Mouse (Mus musculus): Measurements from ENCODE around the gene Elp6.
"Not testable (repeated sequence)": the region's sequence is repeated elsewhere in the genome, so short reads cannot be mapped to it uniquely, and the experiment has no call there.

Elp6 gene

DNA sequence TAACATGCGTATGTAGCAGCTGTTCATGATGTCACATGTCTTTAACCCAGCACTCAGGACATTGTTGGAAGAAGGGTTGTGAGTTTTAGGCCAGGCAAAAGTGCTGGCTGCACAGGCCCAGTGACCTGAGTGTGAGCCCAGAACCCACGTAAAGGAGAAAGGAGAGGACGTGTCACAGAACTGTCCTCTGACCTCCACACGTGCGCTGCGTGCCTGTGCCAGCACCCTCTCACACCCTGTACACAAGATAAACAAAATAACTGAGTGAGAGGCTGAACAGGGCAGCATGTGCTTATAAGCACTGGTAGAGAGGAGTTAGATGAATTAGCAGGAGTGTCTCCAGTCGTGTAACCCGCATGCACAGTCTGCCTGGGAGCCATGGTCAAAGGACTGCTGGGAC is 11.5 kb downstream of the Elp6 start:
- DNase-seq (ENCODE audit: low spot score), result no peak

DNA sequence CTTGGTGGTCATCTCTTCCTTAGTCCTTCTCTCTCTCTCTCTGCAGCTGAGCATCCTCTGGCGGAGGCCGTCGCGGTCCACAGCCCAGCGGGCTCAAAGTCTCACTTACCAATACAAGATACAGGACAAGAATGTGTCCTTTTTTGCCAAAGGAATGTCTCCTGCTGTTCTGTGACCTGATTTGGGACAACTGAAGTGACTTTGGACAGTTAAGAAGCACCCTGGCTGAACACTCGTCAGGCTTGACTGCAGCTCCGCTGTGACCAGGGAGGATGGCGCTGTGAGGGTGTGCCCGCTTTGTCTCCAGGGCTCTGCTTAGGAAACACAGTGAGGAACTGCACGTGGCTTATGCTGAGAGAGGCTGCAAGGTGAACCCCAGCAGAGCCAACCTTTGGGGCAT is 15.8 kb downstream of the Elp6 start:
- no peak for DNase-seq (ENCODE audit: low spot score)

DNA sequence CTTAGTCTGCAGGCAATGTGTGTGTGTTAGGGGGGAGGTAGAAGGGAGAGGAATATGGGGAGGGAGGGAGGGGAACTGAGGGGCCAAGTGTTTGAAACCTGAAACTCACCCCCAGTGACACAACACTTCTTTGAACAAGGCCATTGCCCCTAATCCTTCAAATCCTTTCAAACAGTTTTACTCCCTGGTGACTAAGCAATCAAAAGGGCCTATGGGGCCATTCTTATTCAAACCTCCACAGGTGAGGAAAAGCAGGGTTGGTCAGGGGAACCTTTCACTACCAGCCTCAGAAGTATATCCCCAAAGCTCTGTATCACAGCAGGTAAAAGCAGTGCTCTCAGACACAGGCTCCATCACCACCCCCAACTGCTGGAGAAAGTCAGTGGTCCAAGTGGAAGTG is 18.0 kb downstream of the Elp6 start:
- no peak for DNase-seq (ENCODE audit: low spot score)

DNA sequence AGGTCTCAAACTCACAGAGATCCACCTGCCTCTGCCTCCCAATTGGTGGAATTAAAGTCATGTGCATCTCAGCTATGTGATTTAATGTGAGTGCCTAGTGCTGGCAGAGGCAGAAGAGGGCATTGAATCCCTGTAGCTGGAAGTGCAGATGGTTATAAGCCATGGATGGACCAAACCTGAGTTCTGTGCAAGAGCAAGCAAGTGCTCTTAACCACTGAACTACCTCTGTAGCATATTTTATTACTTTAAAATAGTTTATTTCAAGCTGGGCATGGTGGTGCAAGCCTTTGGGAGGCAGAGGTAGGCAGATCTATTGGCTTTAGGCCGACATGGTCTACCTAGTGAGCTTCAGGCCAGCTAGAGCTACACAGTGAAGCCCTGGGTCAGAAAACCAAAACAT is 19.2 kb downstream of the Elp6 start:
- no peak for DNase-seq (ENCODE audit: low spot score)

DNA sequence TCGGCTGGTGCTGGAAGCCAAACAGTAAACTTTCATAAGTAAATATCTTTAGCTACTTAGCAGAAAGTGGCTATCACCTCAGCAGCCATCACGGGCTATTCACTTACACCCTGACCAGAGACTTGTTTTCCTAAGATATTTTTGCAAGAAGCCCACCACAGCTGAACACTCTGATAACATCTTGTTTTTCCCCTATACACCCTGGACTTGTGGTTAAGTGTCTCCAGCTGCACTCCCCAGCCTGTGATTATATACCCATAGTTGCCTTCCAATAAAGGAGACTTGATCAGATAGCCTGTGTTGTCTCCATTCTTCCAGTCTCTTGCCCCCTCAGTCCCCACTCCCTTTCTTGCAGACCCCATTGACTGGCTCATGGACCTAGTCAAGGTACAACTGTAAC is 23.2 kb downstream of the Elp6 start:
- DNase-seq (ENCODE audit: low spot score), result no peak

DNA sequence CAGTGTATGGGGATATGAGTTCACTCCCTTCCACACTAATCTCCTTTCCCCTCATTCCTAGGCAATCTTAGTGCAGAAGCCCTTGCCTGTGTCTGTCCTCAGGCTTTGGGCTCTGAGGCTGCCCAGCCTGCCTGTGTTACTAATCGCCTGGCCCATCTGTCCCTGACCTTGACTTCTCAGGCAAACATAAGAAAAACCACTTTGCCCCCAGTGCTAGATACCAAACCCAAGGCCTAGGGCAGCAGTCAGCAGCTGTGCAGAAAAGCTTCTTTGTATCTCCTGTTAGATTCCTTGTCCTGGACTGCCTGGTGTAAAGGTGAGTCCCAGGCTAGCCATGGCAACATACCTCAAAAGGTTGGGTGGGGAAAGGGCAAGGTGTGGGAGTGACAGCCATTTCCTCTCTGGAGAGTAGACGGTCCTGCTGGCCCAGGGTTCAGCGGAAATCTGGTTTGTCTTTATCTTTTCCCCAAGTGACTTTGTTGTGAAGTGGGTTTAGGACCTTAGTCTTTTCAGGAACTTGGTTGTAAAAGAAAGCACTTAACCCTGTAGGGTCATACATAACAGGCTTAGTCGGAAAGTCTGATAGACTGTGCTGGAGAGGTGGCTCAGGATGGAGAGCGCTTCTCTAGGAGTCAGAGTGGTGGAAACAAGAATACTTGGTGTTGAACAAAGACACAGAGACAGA is 24.1 kb downstream of the Elp6 start:
- DNase-seq (ENCODE audit: low spot score), result no peak

DNA sequence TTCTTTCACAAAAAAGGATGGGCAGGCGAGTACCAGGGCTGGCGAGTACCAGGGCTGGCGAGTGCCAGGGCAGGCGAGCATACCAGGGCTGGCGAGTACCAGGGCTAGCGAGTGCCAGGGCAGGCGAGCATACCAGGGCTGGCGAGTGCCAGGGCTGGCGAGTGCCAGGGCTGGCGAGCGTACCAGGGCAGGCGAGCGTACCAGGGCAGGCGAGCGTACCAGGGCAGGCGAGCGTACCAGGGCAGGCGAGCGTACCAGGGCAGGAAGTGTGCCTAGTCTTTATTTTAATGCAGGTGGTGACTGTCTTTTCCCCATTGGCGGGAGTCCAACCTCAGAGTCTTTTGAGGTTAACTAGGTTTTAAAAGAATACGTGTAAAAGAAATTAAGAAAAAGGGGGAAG is 24.7 kb downstream of the Elp6 start:
- no peak for DNase-seq (ENCODE audit: low spot score)

DNA sequence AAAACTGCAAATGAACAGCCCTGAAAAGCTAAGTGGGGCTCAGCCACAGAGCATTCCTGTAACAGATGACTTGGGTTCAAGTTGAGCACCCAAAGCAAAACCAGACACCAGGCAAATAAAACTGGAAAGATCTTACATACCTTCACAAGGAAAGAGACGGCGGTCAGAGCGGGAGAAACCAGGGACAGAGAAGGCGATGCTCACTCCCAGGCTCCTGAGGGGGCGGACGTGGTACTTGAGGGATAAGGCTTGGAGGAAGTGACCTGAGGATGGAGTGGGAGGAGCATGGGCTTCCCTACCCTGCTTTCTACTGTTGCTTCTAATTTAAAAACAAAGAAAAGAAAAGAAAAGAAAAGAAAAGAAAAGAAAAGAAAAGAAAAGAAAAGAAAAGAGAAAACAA is 25.4 kb downstream of the Elp6 start:
- no peak for DNase-seq (ENCODE audit: low spot score)

DNA sequence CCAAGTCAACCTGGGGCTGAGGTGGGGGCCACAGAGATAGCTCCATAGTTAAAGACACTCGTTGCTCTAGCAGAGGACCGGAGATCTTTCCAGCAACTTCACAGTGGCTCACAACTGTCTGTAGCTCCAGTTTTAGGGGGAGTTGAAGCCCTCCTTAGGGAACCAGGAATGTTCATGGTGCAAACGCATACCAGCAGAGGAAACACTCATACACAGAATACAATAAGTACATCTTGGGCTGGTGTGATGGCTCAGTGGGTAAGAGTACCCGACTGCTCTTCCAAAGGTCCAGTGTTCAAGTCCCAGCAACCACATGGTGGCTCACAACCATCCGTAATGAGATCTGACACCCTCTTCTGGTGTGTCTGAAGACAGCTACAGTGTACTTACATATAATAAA is 25.9 kb downstream of the Elp6 start:
- not testable (repeated sequence) for DNase-seq (ENCODE audit: low spot score)

DNA sequence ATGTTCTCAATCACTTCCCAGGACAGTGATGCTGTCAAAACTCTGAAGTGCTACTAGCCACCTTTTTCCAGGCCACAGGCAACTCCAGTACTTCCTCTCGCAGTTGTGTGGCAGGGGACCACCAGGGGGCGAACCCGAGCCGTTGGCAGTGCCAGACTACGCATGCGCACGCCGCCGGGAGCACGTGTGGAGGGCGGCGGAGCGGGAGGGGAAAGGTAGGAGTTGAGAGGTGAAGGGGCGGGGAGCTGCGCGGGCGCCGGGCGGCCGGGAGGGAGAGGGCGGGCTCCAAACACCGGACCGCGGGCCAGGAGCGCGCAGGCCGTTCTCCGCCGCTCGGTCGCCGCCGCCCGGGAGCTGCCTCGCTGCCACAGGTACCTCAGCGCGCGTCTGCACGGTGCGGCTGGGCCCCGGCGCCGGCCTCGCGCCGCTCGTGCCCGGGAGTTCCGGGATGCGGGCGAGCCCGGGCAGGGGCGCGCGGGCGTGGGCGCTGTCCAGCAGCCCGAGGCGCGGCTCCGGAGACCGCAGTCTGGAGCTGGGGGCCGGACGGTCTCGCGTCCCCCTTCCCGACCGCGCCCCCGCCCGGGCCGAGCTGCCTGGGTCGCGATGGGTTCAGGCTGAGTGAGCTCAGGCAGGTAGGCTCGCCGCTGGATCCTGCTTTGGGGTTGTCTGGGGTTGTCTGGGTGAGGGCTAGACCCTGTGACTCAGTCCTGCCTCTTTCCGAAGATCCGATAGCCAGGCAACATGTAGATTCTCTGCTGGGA is 28.3 kb downstream of the Elp6 start, which contains the start of gene Scap:
Gene Scap, plus strand, starts transcription at position 154 of the 761 bp plus-strand sequence.
- peak; percentile 94 for DNase-seq (ENCODE audit: low spot score)

DNA sequence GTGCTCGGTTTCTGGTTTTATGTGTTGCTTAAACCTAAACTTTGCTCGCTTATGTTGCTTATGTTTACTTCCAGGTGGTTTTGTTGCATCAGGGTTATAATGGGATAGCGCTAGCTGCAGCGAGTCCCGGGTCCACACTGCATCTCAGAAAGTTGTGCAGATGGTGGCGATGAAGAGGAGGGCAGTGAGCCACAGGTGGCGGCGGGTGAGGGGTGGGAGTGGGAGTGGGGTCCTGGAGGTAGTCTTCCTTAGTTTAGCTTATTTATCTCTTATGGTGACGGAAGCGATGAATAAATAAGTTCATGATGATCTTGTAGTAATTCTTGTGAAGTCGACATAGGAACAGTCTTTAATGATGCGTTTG is 28.9 kb downstream of the Elp6 start:
- DNase-seq (ENCODE audit: low spot score), result no peak

DNA sequence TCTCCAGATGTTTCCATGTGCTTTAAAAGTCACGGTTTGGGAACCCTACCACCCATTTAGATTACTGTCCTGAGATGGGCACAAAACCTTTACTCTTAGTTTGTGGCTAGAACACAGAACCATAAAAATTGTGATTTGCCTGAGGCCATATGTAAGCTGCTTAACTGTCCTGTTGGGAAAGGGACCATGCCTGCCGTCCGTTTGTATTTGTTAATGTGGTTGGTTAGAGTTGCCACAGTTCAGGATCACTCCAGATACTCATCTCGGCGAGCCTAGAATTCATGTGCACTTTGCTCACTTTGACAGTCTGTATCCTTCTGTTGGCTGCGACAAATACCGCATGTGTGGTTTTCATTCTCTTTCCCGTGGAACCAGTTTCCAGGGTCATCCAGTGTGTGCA is 29.9 kb downstream of the Elp6 start:
- no peak for DNase-seq (ENCODE audit: low spot score)

DNA sequence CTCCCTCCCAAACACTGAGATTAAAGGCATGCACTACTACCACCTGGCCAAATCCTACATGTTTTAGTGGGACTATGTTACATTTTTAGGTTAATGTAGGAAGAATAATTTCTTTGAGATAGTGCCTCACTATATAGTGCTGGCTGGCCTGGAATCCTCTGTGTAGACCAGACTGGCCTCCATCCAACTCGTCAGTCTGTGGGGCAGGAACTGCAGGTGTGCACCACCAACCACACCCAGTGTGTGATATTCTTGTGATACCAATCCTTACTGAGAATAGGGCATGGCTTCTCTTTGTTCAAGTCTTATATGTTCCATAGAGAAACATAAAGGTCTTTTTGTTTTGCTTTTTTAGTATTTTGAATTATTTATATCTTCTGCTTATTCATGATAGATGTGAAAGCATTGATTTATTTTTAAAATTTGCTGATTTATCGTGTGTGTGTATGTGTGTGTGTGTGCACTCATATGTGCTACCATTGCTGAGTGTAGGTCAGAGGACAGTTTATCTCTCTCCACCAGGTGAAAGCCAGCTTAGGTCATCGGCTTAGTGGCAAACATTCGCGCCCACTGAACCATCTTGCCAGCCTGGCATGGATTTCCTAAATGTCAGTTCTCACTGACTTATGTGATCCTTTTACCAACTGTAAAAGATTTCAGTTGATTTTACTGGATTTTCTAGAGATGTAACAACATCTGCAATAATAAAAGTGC is 35.2 kb downstream of the Elp6 start:
- DNase-seq (ENCODE audit: low spot score), result no peak

DNA sequence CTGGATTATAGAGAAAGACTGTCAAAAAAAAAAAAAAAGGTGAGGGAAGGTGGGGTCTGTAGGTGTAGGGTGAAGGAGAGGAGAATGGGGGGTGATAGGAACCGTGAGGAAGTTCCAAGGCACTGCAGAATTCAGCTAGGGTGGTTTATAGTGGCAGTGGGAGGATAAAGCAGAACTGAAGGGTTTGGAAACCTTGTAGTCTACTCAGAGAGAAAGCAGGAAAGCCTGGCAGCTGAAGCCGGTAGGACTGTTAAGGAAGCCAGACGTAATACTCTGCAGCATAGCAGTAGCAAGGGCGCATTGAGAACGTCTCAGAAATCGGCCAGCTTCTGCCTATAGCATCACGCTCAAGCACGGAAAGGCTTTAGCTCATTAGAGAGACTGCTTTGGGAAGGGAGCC is 37.0 kb downstream of the Elp6 start:
- no peak for DNase-seq (ENCODE audit: low spot score)

DNA sequence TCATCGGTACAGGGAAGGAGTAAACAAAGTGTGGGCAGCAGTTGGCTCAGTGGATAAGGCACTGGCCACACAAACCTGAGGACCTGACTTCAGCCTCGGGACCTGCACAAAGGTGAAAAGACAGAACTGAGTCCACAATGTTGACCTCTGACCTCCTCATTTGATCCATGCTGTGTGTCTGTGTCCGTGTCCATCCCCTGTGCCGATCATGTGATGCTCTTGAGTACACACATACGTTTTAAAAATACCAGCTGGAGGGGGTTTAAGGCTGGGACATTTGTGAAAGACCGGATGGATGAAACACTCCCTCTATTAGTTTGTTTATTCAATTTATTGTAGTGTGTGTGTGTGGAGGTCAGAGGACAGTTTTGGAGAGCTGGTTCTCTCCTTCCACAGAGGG is 38.8 kb downstream of the Elp6 start:
- DNase-seq (ENCODE audit: low spot score), result no peak

DNA sequence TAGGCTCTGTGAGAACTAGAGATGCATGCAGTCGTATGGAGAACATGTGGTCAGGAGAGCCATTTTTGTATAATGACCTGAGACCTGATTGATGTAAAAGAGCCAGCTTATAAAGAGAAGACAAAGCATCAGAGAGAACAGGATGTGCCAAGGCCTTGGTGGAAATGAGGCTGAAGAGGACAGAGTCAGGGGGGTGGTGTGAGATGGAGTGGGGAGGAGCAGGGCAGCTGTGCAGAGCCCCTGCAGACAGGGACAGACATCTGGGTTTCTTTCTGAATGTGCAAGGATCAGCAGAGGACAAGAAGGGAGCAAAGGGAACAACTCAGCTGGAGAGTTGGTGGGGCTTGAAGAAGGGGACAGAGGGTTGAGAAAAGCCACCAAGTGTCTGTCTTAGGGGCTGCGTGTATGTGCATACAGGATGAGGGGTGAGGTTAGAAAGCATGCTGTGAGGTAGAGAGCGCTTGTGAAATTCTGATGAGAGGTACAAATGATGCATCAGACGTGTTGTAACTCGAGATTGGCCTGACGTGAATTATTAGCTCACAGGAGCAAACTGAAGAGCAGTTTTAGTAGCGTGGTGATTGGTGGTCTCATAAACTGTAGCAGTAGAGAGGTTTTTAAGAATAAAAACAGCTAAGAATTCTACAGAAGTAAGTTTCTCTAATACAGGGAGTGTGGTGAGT is 40.2 kb downstream of the Elp6 start:
- DNase-seq (ENCODE audit: low spot score), result no peak

DNA sequence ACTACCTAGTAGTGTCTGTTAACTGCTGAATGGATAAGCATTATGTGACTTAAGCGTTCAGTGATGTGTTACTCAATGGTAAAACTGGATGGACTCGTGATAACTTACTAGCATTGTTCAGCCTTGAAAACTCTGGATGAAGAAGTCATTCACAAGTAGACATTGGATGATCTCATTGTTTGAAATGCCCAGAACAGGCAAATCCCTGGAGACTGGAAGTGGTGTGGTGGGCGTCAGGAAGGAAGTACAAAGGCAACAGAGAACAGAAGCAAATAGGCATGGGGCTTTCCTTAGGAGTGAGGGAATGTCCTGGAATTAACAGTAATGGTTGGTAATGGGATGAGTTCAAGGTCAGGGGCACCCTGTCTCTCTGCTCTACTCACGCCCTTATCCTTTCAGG is 43.9 kb downstream of the Elp6 start:
- DNase-seq (ENCODE audit: low spot score), result no peak

DNA sequence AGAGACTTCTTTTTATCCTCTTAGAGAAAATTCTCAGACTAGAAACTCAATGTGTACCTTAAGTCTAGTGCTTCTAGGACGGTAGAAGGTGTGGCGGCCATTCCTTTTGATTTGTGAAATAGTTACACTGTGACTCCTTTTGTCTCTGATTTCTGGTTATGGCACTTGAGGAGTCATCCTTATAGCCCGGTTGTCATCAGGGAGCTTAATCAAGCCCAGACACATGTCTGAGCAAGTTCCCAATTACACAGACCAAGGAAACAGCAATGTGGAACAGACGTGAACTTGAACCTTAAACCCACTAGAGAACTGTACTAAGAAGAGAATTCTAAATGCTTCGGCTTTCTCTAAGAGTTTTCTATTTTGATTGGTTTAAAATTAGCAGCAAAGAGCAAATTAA is 45.2 kb downstream of the Elp6 start:
- DNase-seq (ENCODE audit: low spot score), result no peak

DNA sequence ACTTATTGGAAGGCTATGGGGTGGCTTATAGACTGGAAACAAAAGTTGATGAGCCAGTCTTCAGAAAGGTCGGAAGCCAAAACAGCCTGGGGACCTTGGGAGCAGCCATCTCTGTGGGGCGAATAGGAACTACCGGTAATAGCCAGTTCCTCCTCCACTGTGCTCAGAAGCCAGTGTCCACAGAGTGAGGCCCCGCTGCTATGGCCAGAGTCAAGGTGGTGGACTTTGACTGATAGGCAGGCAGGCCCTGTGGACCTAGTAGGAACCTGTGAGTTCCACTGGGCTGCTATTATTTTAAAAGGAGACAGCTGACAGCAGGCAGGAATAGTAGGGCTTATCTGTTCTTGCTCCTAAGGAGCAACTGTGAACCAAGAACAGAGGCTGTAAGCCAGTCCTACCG is 45.6 kb downstream of the Elp6 start:
- no peak for DNase-seq (ENCODE audit: low spot score)

DNA sequence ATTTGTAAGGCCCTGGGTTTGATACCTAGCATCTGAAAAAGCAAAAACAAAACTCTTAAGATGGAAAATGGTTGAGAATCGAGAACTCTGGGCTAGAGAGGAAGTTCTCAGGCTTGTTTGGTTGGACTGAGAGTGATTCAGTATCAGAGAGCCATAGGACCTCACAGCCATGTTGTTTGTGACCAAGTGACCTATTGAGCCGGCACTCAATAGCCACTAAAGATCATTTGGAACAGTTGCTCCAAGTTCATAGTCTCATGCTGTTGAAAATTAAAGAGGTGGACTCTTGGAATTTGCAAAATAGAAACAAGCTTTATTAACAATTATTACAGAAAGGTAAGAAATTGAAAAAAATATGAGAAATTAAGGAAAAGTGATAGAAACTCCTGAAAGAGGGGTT is 46.4 kb downstream of the Elp6 start:
- DNase-seq (ENCODE audit: low spot score), result no peak

DNA sequence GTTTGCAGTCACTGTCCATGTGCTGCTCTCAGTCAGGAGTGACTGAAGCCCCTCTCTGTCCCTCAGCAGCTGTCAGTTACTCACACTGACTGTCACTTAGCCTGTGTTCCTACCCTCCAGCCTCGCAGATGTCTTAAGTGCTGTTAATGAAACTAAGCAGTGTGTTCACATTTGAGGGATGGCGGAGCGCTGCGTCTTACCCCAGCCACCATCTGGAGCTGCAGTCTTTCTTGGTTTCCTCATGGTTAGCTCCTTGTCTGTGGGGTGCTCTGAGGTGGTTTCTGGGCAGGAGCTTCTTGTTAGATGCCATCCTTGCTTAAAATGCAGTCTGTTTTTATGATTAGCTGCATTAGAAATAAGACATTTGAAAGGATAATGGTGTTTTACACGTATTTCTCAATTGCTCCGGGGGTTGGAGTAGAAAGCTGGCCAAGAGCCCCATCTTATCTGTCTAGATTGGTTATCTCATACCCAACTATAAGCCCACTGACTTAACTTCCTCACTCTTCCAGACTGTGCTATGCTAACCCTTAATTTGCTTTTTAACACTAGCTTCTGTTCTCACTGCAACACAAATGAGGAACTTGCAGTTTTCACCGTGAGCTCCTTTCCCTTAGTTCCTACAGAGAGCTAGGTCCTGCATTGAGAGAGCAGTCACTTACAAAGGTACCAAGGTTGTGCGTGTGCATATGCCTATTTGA is 47.1 kb downstream of the Elp6 start:
- no peak for DNase-seq (ENCODE audit: low spot score)

DNA sequence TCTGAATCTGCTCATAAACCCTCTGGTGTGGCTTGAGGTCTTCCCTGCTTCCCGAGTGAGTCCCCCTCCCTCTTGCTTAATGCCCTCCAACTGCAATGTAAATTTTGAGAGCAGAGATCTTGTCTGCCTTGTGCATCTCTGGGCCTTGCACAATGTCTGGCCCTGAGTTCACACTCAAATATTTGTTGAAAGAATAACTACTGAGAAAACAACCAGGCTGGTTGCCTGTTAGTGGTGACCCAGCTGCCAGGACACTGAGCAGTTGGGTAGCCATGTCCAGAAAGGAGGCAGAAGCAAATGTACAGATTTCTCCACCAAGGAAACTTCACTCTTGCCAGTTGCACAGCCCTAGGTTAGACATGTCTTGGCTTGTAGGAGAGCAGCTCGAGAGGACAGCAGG is 53.4 kb downstream of the Elp6 start:
- DNase-seq (ENCODE audit: low spot score), result no peak

All from testis, postnatal 14 days (tissue).